Mouse (Mus musculus): ENCODE measurements around the gene Trpm5. TPM values are rescaled to one million over a fixed set of nuclear protein-coding genes. Genes with fewer than 3 reads are reported as not detected.

Gene Trpm5
- polyA plus RNA-seq (2021; fragmentation: Nextera tagmentation), result 0.18 and 0.41 TPM in 2 replicates
- long read RNA-seq, experiment 1, result 0 reads
- long read RNA-seq, experiment 2, result 0 reads

GRCm38 (mm10) chr7:143094592-143095553, at the start of gene Trpm5:
Gene Trpm5, minus strand, starts transcription at chr7:143094642.

DNA sequence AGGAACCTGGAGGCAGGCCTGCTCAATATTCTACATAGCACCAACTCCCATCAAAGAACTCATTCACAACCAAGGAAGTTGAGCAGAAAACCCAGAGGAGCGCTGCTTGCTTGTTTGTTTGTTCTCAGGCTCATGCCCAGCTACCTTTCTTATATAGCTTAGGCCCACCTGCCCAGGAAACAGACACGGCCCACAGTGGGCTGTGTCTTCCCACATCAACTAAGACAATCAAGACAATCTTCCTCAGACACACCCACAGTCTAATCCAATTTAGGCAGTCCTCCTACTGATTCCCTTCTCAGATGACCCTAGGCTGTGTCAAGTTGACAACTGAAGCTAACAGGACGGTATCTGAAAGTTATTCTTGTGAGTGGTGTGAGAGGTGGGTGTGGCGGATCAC, 11.6 kb upstream of the Trpm5 start, which contains the start of gene Kcnq1:
Gene Kcnq1 (plus strand): TSS at position 301 of the 400 bp plus-strand sequence.

GRCm38 (mm10) chr7:143068882-143069591, 25.4 kb downstream of the Trpm5 start, which contains the start of gene Tssc4:
Gene Tssc4, plus strand, starts transcription at chr7:143069249.

GRCm38 (mm10) chr7:143052626-143053007, 41.8 kb downstream of the Trpm5 start, which contains the start of gene Cd81:
Gene Cd81, plus strand, starts transcription at chr7:143052739.

Other genes starting within 250 kb of the Trpm5 start
- gene Th, start 163.5 kb downstream of the Trpm5 start, polyA plus RNA-seq (2021; fragmentation: Nextera tagmentation), result 0.92 and 1.5 TPM in 2 replicates
- 0.24 and 0.64 TPM in 2 replicates for gene Ascl2, start 125.4 kb downstream of the Trpm5 start, polyA plus RNA-seq (2021; fragmentation: Nextera tagmentation)
- gene Tspan32, start 89.6 kb downstream of the Trpm5 start, polyA plus RNA-seq (2021; fragmentation: Nextera tagmentation), result 0.18 and 0.62 TPM in 2 replicates
- 1,604 and 1,768 TPM in 2 replicates for gene Cd81, start 41.9 kb downstream of the Trpm5 start, polyA plus RNA-seq (2021; fragmentation: Nextera tagmentation)
- gene Tssc4, start 25.4 kb downstream of the Trpm5 start, polyA plus RNA-seq (2021; fragmentation: Nextera tagmentation), result 51.4 and 51.5 TPM in 2 replicates
- gene Kcnq1, start 11.7 kb upstream of the Trpm5 start, polyA plus RNA-seq (2021; fragmentation: Nextera tagmentation), result 0.49 and 0.90 TPM in 2 replicates

Data from layer of hippocampus, adult 6 months (tissue).